Mouse (Mus musculus) ovary, postnatal 36 days (tissue): ENCODE measurements around the gene Zbtb20.
A peak's percentile ranks its signal among the peaks of the same experiment; 100 is the strongest.

Source experiments
- DNase-seq: peaks from one replicate; pipeline ENCODE4 v3.0.0; 2022; ENCODE audit warnings: low spot score, mixed read lengths

Zbtb20 gene

GRCm38 (mm10) chr16:43400046-43400445 is 524.4 kb downstream of the Zbtb20 start:
- DNase-seq, result no peak

DNA sequence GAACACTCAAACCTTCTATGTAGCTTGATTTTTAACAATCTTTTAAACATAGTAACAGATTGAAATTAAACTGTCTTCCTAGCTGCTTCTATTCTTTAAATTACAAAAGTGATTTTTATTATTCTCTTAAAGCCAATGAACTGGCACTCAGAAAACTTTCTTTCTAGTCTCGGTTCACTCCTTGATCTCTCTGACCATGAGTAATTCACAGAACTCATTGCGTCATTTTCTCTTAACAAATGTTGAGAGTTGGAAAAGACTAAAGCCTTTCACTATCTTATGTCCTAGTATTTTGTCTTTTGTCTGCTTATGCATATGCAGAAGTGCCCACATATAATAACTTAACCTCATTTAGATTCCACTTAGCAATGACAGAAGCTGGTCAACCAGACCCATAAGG is 525.3 kb downstream of the Zbtb20 start:
- DNase-seq, result no peak

- no peak for DNase-seq
These were observed 527.2 kb downstream of the Zbtb20 start for GRCm38 (mm10) chr16:43402888-43403287.

DNA sequence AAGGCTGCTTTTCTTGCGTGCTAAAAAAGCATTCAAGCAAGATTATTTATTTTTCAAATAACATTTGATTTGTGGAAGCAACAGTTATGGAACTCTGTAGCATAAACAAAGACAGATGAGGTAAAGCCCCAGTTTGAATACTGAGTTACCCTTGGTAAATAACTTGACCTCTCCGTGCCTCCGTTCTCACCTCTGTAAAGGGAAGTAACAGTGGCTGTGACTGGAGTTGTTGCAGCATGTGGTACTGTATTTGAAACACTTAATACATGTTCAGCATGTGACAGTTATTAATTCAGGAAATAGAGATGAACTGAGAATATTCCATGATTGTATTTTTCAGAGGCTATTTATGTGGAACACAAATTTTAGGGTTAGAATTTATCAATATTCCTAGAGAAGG is 529.4 kb downstream of the Zbtb20 start:
- no peak for DNase-seq

- DNase-seq, result no peak
These were observed 532.0 kb downstream of the Zbtb20 start for GRCm38 (mm10) chr16:43407594-43408142.

GRCm38 (mm10) chr16:43408622-43409021 is 532.9 kb downstream of the Zbtb20 start:
- DNase-seq, result no peak

GRCm38 (mm10) chr16:43409108-43409909 is 533.6 kb downstream of the Zbtb20 start:
- no peak for DNase-seq

- peak; percentile 33 for DNase-seq
These were observed 534.4 kb downstream of the Zbtb20 start for GRCm38 (mm10) chr16:43409910-43410612.

- no peak for DNase-seq
These were observed 534.9 kb downstream of the Zbtb20 start for GRCm38 (mm10) chr16:43410613-43410974.

DNA sequence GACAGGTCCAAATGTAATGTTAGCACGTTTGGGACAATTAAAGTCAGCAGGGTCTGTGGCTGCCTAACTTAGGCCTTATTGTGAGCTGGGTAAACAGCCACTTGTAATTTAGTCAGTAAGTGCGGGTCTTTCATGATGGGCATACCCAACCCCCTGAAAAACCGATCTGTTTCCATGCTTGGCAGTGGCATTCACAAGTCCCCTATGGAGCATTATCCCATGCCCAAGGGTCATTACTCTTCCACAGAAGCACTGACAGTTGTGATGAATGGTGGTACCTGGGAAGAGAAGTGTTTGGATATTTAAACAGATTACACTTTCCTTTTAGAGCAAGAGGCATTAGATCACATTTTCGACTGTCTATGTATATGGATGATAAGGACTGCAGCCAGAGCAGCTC is 540.2 kb downstream of the Zbtb20 start:
- DNase-seq, result no peak

GRCm38 (mm10) chr16:43419923-43420322 is 544.2 kb downstream of the Zbtb20 start:
- no peak for DNase-seq

GRCm38 (mm10) chr16:43428955-43429354 is 553.3 kb downstream of the Zbtb20 start:
- no peak for DNase-seq

GRCm38 (mm10) chr16:43430030-43430429 is 554.3 kb downstream of the Zbtb20 start:
- no peak for DNase-seq

GRCm38 (mm10) chr16:43431514-43432371 is 556.1 kb downstream of the Zbtb20 start:
- DNase-seq, result no peak

DNA sequence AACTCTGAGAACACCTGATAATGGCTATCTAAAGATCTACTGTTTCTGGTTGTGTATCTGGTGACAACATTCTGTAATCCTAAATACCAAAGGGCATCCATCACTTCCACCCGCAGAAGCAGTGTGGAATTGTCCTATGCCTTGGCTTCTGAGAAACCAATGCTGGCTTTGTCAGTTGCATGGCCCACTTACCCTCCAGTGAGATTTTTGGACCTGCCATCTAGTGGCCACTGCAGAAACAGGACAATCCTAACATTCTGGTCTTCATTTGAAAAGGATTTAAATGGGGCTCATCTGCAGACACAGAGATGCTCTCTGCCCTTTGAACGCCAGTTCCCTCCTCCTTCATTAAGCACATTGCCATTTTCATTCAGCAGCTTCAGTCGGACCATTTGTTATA is 559.3 kb downstream of the Zbtb20 start:
- no peak for DNase-seq

DNA sequence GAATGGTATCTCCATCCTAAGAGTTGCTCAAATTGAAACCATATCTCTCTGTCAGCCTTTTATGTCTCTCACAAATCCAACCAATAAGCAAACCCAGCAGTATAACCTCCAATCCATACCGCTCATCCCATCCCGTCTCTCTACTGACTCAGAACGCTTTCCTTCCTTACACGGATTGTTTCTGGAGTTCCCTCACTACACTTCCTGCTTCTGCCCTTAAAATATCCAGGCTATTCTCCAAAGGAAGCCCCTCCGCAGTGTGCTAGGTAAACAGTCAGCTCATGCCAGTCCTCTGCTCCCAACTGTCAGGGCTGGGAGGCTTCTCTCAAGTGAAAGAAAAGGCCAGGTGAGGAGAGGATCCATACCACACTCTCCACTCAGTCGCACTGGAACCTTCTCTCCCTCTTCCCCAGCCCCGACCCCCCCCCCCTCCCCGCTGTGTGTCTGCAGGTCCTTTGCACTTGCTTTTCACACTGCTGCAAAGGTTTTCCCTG is 563.2 kb downstream of the Zbtb20 start:
- no peak for DNase-seq

GRCm38 (mm10) chr16:43441392-43441791 is 565.7 kb downstream of the Zbtb20 start:
- DNase-seq, result no peak

GRCm38 (mm10) chr16:43443034-43443433 is 567.4 kb downstream of the Zbtb20 start:
- no peak for DNase-seq

DNA sequence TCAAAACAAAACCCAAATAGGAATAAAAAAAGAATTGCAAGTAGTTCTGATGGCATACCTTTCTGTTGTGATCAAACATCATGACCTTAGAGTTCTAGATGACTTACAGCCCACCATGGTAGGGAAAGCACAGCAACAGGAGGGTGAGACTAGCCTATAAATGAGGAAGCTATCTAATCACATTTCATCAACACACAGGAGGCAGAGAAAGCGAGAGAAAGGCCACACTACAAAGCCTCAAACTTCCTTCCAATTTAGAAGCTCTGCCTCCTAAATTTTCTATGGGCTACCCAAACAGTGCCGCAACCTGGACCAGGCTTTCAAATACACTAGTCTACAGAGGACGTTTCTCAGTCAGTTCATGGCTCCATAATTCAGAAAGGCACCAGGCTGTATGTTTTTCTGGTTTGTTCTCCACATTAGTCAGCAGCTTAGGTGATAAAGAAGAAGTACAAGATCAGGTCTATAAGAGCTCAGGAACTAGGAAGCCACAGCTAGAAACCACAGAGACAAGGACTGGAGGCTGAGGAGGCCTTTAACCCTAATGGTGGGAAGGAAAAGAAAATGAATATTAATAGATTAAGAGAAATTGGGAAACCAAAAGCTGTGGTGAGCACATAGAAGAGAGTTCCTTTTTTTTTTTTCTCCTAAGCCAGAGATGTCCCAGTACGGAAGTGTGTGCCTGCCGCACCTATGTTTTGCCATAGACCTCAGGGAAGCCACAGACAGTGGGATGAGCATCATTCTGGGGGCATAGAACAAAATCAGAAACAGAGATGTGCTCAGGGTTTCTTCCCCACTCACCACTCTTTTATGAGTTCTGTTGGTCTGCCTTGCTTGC is 572.7 kb downstream of the Zbtb20 start:
- no peak for DNase-seq

- no peak for DNase-seq
These were observed 578.8 kb downstream of the Zbtb20 start for GRCm38 (mm10) chr16:43454370-43454934.
